Mouse (Mus musculus): ENCODE results near the gene Tbl1xr1. TPM values are rescaled to one million over a fixed set of nuclear protein-coding genes. Genes with fewer than 3 reads are reported as not detected.
A peak's percentile ranks its signal among the peaks of the same experiment; 100 is the strongest.

The Tbl1xr1 gene
- polyA plus RNA-seq, 1 experiment from 2014 or later, result 10.7 TPM

- TF ChIP-seq CTCF (IDR thresholded peaks at IDR 0.05; ENCODE audit: low read depth), result no peak
- DNase-seq (ENCODE audit: low spot score), result no peak
- no peaks in the 10 kb centered on the region for H3K9me3 ChIP-seq (replicated peaks; ENCODE audit: low read length)
- H3K4me1 ChIP-seq (replicated peaks; ENCODE audit: insufficient read depth, low read length), result no peaks in the 10 kb centered on the region
- WGBS, result 85% methylated on average over 7 of the region's 7 CpGs
- H3K36me3 ChIP-seq (ENCODE audit: insufficient read depth, low read length), result no peaks in the 10 kb centered on the region
- H3K4me3 ChIP-seq (replicated peaks; ENCODE audit: low read depth, low read length), result no peak overlapping the region
- H3K4me2 ChIP-seq (ENCODE audit: low read length), result no peak overlapping the region
- no peaks in the 10 kb centered on the region for H3K27me3 ChIP-seq (ENCODE audit: insufficient read depth, low read length)
- no peak overlapping the region for H3K9ac ChIP-seq (ENCODE audit: low read depth, low read length)
- H3K27ac ChIP-seq, result no peak overlapping the region
- no peak for ATAC-seq (replicated peaks; ENCODE audit: low FRiP score, low read depth)
Observed at GRCm38 (mm10) chr3:22058206-22058804, 18.1 kb upstream of the Tbl1xr1 start.

- H3K27me3 ChIP-seq (ENCODE audit: insufficient read depth, low read length), result no peaks in the 10 kb centered on the region
- no peak for TF ChIP-seq CTCF (IDR thresholded peaks at IDR 0.05; ENCODE audit: low read depth)
- H3K9me3 ChIP-seq (replicated peaks; ENCODE audit: low read length), result no peaks in the 10 kb centered on the region
- no peaks in the 10 kb centered on the region for H3K4me1 ChIP-seq (replicated peaks; ENCODE audit: insufficient read depth, low read length)
- H3K9ac ChIP-seq (ENCODE audit: low read depth, low read length), result no peak overlapping the region
- H3K36me3 ChIP-seq (ENCODE audit: insufficient read depth, low read length), result no peaks in the 10 kb centered on the region
- H3K4me2 ChIP-seq (ENCODE audit: low read length), result no peak overlapping the region
- ATAC-seq (replicated peaks; ENCODE audit: low FRiP score, low read depth) (no peak), DNase-seq (ENCODE audit: low spot score) (no peak)
- H3K4me3 ChIP-seq (replicated peaks; ENCODE audit: low read depth, low read length), result no peak overlapping the region
- 84% methylated on average over 4 of the region's 4 CpGs for WGBS
- H3K27ac ChIP-seq, result no peak overlapping the region
Observed at GRCm38 (mm10) chr3:22061163-22061562, 15.3 kb upstream of the Tbl1xr1 start.

- 82% methylated on average over 5 of the region's 5 CpGs for WGBS
- no peak overlapping the region for H3K27ac ChIP-seq
- ATAC-seq (replicated peaks; ENCODE audit: low FRiP score, low read depth) (no peak), DNase-seq (ENCODE audit: low spot score) (no peak)
- H3K36me3 ChIP-seq (ENCODE audit: insufficient read depth, low read length), result no peaks in the 10 kb centered on the region
- H3K27me3 ChIP-seq (ENCODE audit: insufficient read depth, low read length), result no peaks in the 10 kb centered on the region
- no peak overlapping the region for H3K4me3 ChIP-seq (replicated peaks; ENCODE audit: low read depth, low read length)
- TF ChIP-seq CTCF (IDR thresholded peaks at IDR 0.05; ENCODE audit: low read depth), result no peak
- no peaks in the 10 kb centered on the region for H3K4me1 ChIP-seq (replicated peaks; ENCODE audit: insufficient read depth, low read length)
- no peak overlapping the region for H3K4me2 ChIP-seq (ENCODE audit: low read length)
- no peaks in the 10 kb centered on the region for H3K9me3 ChIP-seq (replicated peaks; ENCODE audit: low read length)
- no peak overlapping the region for H3K9ac ChIP-seq (ENCODE audit: low read depth, low read length)
Observed at GRCm38 (mm10) chr3:22068621-22069020, 7.8 kb upstream of the Tbl1xr1 start.

- H3K9me3 ChIP-seq (replicated peaks; ENCODE audit: low read length), result no peaks in the 10 kb centered on the region
- WGBS, result 67% methylated on average over 1 of the region's 1 CpGs
- H3K4me2 ChIP-seq (ENCODE audit: low read length), result no peak overlapping the region
- ATAC-seq (replicated peaks; ENCODE audit: low FRiP score, low read depth), result no peak
- H3K36me3 ChIP-seq (ENCODE audit: insufficient read depth, low read length), result no peaks in the 10 kb centered on the region
- H3K4me1 ChIP-seq (replicated peaks; ENCODE audit: insufficient read depth, low read length), result peaks cover 2% of the 10 kb centered on the region; the same call in 1 of the 2 replicates
- no peak overlapping the region for H3K27ac ChIP-seq
- DNase-seq (ENCODE audit: low spot score), result no peak
- no peak overlapping the region for H3K9ac ChIP-seq (ENCODE audit: low read depth, low read length)
- H3K4me3 ChIP-seq (replicated peaks; ENCODE audit: low read depth, low read length), result no peak overlapping the region
- TF ChIP-seq CTCF (IDR thresholded peaks at IDR 0.05; ENCODE audit: low read depth), result no peak
- no peaks in the 10 kb centered on the region for H3K27me3 ChIP-seq (ENCODE audit: insufficient read depth, low read length)
Observed at GRCm38 (mm10) chr3:22073916-22074315, 2.5 kb upstream of the Tbl1xr1 start.

GRCm38 (mm10) chr3:22074591-22075294 lies 1.7 kb upstream of the Tbl1xr1 start:
- peaks cover 6% of the 10 kb centered on the region; the same call in 1 of the 2 replicates for H3K4me1 ChIP-seq (replicated peaks; ENCODE audit: insufficient read depth, low read length)
- H3K9ac ChIP-seq (ENCODE audit: low read depth, low read length), result no peak overlapping the region
- no peak overlapping the region; the same call in 1 of the 2 replicates for H3K27ac ChIP-seq
- ATAC-seq (replicated peaks; ENCODE audit: low FRiP score, low read depth) (no peak), DNase-seq (ENCODE audit: low spot score) (peak; percentile 47)
- no peaks in the 10 kb centered on the region for H3K9me3 ChIP-seq (replicated peaks; ENCODE audit: low read length)
- TF ChIP-seq CTCF (IDR thresholded peaks at IDR 0.05; ENCODE audit: low read depth), result no peak
- no peaks in the 10 kb centered on the region for H3K27me3 ChIP-seq (ENCODE audit: insufficient read depth, low read length)
- H3K36me3 ChIP-seq (ENCODE audit: insufficient read depth, low read length), result no peaks in the 10 kb centered on the region
- peak overlapping the region; percentile 90 for H3K4me2 ChIP-seq (ENCODE audit: low read length)
- peak overlapping the region; percentile 86; the same call in 1 of the 2 replicates for H3K4me3 ChIP-seq (replicated peaks; ENCODE audit: low read depth, low read length)
- 38% methylated on average over 11 of the region's 11 CpGs for WGBS

GRCm38 (mm10) chr3:22075517-22075886 lies 950 bp upstream of the Tbl1xr1 start:
- under 1% methylated on average over 28 of the region's 28 CpGs for WGBS
- DNase-seq (ENCODE audit: low spot score), result peak; percentile 15
- peak overlapping the region; percentile 96 for H3K9ac ChIP-seq (ENCODE audit: low read depth, low read length)

More at GRCm38 (mm10) chr3:22075517-22075886, 950 bp upstream of the Tbl1xr1 start:
- no peaks in the 10 kb centered on the region for H3K36me3 ChIP-seq (ENCODE audit: insufficient read depth, low read length)
- no peaks in the 10 kb centered on the region for H3K9me3 ChIP-seq (replicated peaks; ENCODE audit: low read length)
- H3K4me2 ChIP-seq (ENCODE audit: low read length), result peak overlapping the region; percentile 90
- peak overlapping the region; percentile 86 for H3K4me3 ChIP-seq (replicated peaks; ENCODE audit: low read depth, low read length)
- peak overlapping the region; percentile 98 for H3K27ac ChIP-seq
- ATAC-seq (replicated peaks; ENCODE audit: low FRiP score, low read depth), result no peak
- H3K4me1 ChIP-seq (replicated peaks; ENCODE audit: insufficient read depth, low read length), result peaks cover 6% of the 10 kb centered on the region; the same call in 1 of the 2 replicates
- TF ChIP-seq CTCF (IDR thresholded peaks at IDR 0.05; ENCODE audit: low read depth), result no peak
- no peaks in the 10 kb centered on the region for H3K27me3 ChIP-seq (ENCODE audit: insufficient read depth, low read length)
